In the genomic region with DNA sequence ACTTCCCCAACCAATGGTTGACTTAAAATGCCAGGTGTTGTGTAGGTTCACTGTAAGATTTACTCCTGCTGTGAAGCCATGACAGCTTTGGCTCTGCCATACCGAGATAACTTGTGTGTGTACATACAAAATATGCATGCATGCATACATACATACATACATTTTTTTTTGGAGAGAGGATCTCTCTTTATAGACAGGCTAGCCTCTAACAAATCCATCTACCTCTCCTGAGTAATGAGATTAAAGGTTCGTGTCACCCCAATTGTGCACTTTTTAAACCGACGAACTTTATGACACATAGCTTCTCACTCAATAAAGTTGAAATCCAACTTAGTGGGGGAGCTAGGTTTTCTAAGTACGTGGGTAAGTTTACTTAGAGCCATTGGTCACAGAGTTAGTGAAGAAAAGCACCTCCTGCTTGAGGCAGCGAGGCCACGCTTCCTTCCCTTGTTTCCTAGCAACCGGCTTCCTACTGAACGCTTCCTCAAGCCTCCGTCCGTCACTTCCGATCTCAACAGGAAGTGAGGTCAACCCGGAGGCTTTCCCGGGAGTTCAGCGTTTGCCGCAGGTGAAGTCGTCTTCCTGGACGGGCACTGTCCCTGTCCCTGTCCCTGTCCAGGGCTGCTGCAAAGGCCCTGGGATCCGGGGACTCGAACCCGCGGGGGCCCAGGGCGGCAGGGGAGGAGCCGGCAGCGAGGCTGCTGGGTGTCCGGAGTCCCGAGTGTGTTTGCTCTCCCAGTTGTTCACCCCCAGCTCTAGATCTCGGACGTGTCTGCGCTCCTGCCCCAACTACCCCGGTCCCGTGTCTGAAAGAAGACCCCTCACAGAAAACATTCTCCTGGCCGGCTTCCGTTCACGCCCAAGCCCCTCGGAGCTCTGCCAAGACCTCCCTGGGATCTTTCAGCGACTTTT, we compare ENCODE assay signal across 8 mouse cellular contexts. TPM values are rescaled to one million over a fixed set of nuclear protein-coding genes. Genes with fewer than 3 reads are reported as not detected.
DNase-seq lines count a peak whose midpoint lies in the region; ATAC-seq lines count a peak whose summit lies in the region.

A gene (plus strand): TSS at position 519 of the 912 bp plus-strand sequence.

- H3K4me2 ChIP-seq in hindbrain, embryonic 11.5 days (replicated peaks; ENCODE audit: low read depth, low read length) = peak within 1 kb of the TSS; percentile 50

- peak; percentile 83 for DNase-seq in Muller cell, postnatal 12 days (ENCODE audit: inconsistent ontology term)
- peak; percentile 91 for DNase-seq in cerebellum, adult 9-11 months
- peak; percentile 83 to 90 for DNase-seq in frontal cortex, adult 2 months (ENCODE audit: extremely low spot score in 1 of 2, low spot score in 1 of 2)
- peak; percentile 90 for DNase-seq in hindbrain, embryonic 11.5 days (ENCODE audit: low spot score)
- peak; percentile 76 for DNase-seq in layer of hippocampus, postnatal 10 days (ENCODE audit: low spot score in 2 of 2)
- DNase-seq in lung, postnatal 10 days = peak; percentile 90
- DNase-seq in ovary, postnatal 36 days (ENCODE audit: low spot score) = peak; percentile 73
- DNase-seq in thymus, postnatal 25 days = peak; percentile 83

- H3K36me3 ChIP-seq in hindbrain, embryonic 11.5 days (ENCODE audit: control insufficient read depth, insufficient read depth, low read length) = 0 out of 2 replicates have a peak, but pooled peaks cover 3% of the 10 kb centered on the region

- H3K4me3 ChIP-seq in hindbrain, embryonic 11.5 days (ENCODE audit: low read depth, low read length) = peak within 1 kb of the TSS; percentile 82

- peak within 1 kb of the TSS; percentile 51 for H3K9ac ChIP-seq in hindbrain, embryonic 11.5 days (ENCODE audit: low read depth, low read length)

- no peaks in the 10 kb centered on the region for H3K9me3 ChIP-seq in hindbrain, embryonic 11.5 days (ENCODE audit: control insufficient read depth, low read length)

- H3K4me1 ChIP-seq in hindbrain, embryonic 11.5 days (replicated peaks; ENCODE audit: control insufficient read depth, insufficient read depth, low read length) = no peaks in the 10 kb centered on the region

- WGBS in hindbrain, embryonic 11.5 days = 5% methylated on average over 37 of the region's 37 CpGs

- H3K27me3 ChIP-seq in hindbrain, embryonic 11.5 days (ENCODE audit: control insufficient read depth, insufficient read depth, low read length) = no peaks in the 10 kb centered on the region

- peak; percentile 88 for ATAC-seq in hindbrain, embryonic 11.5 days (ENCODE audit: low FRiP score)

- H3K27ac ChIP-seq in hindbrain, embryonic 11.5 days (ENCODE audit: low read depth, low read length) = no peak within 1 kb of the TSS

RNA-seq across cellular contexts. Expression of the gene that starts here (rescaled TPM):
- polyA plus RNA-seq in frontal cortex, adult 2 months (2012; rRNA removed) = 26.9 and 27.1 TPM in 2 replicates
- 23.0 and 26.8 TPM in 2 replicates for polyA plus RNA-seq in hindbrain, embryonic 11.5 days (2014; fragmentation: Nextera tagmentation; extraction: Ambion mirVana)
- 10 to 100 TPM; 35.7 to 41.3 TPM for total RNA-seq in layer of hippocampus, postnatal 10 days (2021)
